Mouse (Mus musculus) frontal cortex, postnatal 14 days (tissue): Measurements from ENCODE around the gene Nek4.

ENCODE experiments used
- DNase-seq, 2 experiments: peaks; one replicate each; pipeline ENCODE4 v3.0.0; 2022; ENCODE audit warnings: low spot score in 2 of 2

The Nek4 gene

DNA sequence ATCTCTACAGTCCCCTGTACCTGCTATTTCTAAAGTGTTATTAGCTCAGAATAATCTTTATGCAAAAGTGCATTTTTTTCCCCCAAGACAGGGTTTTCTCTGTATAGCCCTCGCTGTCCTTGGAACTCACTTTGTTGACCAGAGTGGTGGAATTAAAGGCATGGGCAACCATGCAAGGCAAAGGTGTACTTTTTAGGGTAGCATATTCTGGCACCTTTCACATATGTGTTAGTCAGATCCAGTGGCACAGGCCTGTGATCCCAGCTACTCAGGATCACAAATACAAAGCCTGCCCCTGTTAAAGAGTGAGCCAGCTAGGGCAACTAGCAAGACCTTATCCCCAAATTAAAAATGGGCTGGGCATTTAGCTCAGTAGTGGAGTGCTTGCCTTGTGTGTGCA is 9.2 kb downstream of the Nek4 start:
- DNase-seq: no peak

GRCm38 (mm10) chr14:30974204-30974603 is 23.0 kb downstream of the Nek4 start:
- peak; percentile 18 to 27 for DNase-seq

- no peak for DNase-seq
Observed at GRCm38 (mm10) chr14:30976222-30976621, 25.0 kb downstream of the Nek4 start.

GRCm38 (mm10) chr14:30996417-30996816 is 45.2 kb downstream of the Nek4 start:
- DNase-seq: no peak

- DNase-seq: no peak
Observed at GRCm38 (mm10) chr14:31000356-31000755, 49.2 kb downstream of the Nek4 start.

DNA sequence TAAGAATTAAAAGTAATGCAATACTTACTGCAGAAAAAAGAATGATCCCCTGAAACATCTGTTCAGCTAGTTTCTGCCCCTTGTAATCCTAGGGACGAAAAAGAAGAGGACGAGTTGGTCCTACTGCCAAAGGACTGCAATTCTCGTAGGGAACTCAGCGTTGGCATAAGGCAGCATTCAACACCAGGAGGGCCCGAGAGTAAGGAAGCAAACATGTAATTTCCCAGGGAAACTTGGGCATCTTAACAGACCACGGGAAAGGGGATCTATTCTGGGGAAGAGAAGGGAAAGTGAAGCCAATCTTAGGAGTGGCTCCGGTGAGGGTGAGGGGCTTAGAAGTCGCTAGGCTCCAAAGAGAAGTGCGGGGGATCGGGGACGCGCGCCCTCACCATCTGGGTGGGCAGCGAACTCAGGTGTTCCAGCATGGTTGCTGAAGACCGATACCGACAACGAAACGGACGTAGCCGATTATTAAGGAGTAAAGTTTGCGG is 49.7 kb downstream of the Nek4 start:
- DNase-seq: no peak

DNA sequence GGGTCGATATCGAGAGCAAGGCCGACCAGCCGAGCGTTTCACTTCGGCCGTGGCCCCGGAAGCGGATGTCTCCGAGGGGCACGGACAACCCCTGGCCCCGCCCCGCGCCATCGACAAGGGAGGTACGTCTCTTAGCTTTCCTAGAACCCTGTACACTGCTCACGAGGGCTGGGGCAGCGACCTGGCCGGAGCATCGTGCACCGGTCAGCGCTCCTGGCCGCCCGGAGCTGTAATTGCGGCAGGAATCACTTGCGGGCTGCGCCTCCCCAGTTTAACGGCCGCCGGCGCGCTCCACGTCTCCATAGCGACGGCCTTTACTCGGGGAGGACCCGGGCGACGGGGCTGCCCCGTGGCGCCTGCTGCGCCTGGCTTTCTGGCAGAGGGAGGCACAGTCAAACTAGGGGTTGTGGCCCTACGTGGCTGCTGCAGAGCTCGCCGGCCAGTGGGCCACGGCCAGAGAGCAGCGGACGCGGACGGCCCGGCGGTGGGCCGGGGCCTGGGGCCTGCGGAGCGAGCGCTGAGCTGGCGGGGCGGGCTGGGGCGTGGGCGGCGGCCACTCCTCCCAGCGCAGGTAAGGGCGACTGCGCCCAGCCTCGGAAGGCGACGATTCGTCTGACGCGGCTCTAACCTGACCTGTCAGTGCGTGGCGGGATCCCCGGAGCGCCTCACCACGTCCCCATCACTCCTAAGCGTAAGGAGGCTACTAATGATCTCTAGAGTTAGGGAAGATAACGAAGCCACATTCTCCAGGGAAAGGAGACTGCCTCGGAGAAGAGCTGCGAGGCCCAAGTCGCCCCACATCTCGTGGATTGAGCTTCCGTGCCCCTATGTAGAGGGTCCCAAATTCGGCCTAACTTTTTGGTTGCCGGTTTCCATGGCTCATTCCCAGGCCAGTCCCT is 50.4 kb downstream of the Nek4 start, which contains the start of the genes Glt8d1 and Spcs1:
Gene Glt8d1 (plus strand): TSS at position 94 of the 899 bp plus-strand sequence.
Gene Spcs1 (minus strand): TSS at position 366 of the 899 bp plus-strand sequence.
- peak; percentile 75 to 83 for DNase-seq

DNA sequence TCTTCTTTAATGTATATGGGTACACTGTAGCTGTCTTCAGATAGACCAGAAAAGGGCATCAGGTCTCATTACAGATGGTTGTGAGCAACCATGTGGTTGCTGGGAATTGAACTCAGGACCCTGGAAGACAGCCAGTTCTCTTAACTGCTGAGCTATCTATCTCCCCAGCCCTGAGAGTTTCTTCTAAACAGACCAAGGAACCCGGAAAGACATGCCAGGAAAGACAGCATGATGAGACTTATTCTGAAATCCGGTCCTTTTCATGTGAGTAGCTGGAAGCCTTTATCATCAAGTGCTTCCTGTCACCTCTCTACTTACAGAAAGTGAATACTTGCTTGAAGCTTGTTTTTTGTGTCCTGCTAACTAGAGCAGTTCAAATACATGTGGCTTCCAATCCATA is 53.4 kb downstream of the Nek4 start:
- DNase-seq: no peak

DNA sequence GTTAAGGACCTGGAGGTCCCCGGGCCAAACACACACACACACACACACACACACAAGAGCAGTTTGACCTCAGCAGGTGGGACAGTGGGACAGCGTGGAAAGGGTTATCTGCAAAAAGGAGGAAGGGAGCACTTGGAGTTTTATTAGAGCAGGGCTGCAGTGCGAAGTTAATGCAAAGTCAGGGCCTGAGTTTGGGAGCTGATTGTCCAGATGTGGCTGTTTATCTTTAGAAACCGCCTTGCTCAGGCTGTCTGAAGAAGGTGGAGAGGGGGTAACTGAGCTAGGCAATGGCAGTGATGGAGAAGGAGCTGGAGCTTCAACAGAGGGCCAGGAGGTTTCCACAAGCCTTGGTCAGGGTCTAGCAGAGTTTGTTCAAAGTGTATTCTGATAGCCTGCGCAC is 55.6 kb downstream of the Nek4 start:
- no peak for DNase-seq

DNA sequence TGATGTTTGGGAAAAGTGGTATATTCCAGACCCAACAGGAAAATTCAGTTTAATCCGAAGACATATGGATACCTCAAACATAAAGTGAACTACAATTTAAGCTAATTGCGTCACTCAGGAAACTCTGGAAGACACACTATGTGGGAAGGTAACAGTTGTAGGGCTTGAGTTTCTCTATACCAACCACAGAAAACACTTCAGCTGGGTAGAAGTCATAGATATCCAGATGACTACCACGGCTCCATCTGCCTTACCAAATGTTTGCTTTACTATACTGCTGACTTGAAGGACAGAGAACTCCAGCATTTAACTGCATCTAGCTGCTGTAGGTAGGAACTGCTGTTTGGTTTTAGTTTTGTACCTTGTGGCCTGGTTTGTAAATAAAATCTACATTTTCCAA is 60.4 kb downstream of the Nek4 start:
- no peak for DNase-seq

DNA sequence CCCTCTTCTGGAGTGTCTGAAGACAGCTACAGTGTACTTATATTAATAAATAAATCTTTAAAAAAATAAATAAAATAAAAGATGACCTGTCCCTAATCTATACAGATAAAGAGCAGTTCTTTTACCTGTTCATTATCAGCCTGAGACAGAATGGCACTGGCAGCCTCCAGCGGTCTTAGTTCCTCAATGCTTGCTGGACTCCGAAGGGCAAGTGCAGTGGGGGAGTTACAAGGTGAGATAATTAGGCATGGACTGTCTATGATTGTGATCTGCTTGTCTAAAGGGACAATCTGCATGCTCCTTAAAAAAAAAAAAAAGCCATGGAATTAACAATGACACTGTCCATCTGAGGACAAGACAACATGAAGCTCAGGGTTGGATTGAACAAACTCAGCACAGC is 62.8 kb downstream of the Nek4 start:
- DNase-seq: no peak

- DNase-seq: no peak
Observed at GRCm38 (mm10) chr14:31016063-31016462, 64.9 kb downstream of the Nek4 start.

- DNase-seq: no peak
Observed at GRCm38 (mm10) chr14:31017854-31018253, 66.7 kb downstream of the Nek4 start.

DNA sequence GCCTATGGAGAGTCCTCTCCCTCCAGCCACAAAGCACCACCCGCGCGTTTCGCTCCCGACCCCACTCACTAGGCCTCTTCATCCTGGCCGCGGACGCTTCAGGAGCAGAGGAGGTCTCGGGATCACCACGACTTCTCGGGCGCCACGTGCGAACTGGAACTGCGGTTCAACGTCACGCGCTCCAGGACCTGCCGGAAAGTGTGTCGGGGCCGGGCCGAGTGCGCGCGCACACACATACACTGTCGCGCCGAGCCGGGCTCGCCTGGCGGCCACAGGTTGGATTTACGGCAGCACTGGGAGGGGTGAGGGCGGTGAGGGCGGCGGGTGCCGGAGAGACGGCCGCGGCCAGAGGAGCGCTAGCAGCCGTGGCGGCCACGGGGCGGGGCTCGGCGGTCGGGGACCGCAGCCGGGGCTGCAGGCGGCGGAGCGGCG is 67.7 kb downstream of the Nek4 start, which contains the start of the genes Pbrm1 and Gnl3:
Gene Pbrm1 (plus strand): TSS at position 279 of the 432 bp plus-strand sequence.
Gene Gnl3 (minus strand): TSS at position 293 of the 432 bp plus-strand sequence.
- peak; percentile 92 to 96 for DNase-seq

DNA sequence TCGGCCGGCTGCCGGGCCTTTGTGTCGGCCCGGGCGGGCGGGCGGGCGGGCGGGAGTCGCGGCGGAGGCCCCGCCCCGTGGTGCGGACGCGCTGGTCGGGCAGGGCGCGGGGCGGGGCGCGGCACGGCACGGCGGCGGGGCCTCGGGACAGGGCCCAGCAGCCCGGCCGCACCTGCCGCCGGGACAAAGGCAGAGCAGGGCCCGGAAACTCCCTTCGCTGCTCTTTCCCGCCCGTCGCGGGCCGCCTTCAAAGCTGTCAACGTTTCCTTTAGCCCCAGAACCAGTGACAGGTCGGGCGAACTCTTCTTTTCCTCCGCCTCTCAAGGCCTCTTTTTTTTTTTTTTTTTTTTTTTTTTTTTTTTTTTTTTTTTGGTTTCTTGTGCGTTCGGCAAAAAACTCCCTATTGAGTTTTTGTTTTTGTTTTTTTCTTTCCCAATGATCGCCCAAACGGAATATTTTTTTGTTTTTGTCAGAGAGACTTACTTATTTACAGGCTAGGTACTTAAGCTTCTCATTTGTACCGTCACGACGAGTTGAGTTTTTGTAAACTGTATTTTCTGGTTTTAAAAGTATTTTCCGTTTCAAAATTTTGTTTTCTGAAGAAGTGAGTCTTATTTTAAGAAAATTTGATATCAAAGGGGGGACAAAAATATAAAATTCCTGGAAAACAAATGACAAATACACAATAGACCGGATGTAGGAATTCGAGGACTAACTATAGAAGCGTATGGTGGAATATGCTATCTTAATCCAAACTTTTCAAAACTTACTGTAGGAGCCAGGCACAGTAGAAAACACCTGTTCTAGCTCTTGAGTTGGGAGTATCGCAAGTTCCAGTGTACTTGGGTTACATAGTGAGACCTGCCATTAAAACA is 68.4 kb downstream of the Nek4 start:
- peak; percentile 23 to 27 for DNase-seq

GRCm38 (mm10) chr14:31022579-31022978 is 71.4 kb downstream of the Nek4 start:
- DNase-seq: no peak

- no peak for DNase-seq
Observed at GRCm38 (mm10) chr14:31025785-31026184, 74.6 kb downstream of the Nek4 start.
